Mouse (Mus musculus) G1E (cell line): ENCODE measurements around the gene Dlgap5. TPM values are rescaled to one million over a fixed set of nuclear protein-coding genes. Genes with fewer than 3 reads are reported as not detected.

ENCODE experiments used
- ATAC-seq: 2 replicates; pipeline ENCODE4 v1.8.0; 2016; ENCODE audit warnings: mild to moderate bottlenecking; ENCODE audit not compliant: insufficient number of reproducible peaks, poor library complexity, low FRiP score, severe bottlenecking; ENCODE audit errors: extremely low read depth
- DNase-seq: peaks from one replicate; pipeline ENCODE4 v3.0.0; 2012; ENCODE audit warnings: low spot score
- H3K27me3 ChIP-seq: 2 replicates; pipeline ENCODE4 v1.6.1; 2012; ENCODE audit warnings: mild to moderate bottlenecking, low read length, inconsistent platforms; ENCODE audit not compliant: insufficient read depth
- H3K36me3 ChIP-seq: replicated peaks from 2 replicates; pipeline ENCODE3; 2012; ENCODE audit warnings: mild to moderate bottlenecking, inconsistent platforms
- H3K4me1 ChIP-seq: 2 replicates; pipeline ENCODE4 v1.6.1; 2012; ENCODE audit warnings: low read depth, low read length, inconsistent platforms, mixed read lengths; ENCODE audit not compliant: insufficient read depth
- H3K4me3 ChIP-seq: 2 replicates; pipeline ENCODE4 v1.5.1; 2012; ENCODE audit warnings: low read depth, mild to moderate bottlenecking, inconsistent platforms, low read length, moderate library complexity, mixed read lengths
- H3K9me3 ChIP-seq: replicated peaks from 2 replicates; pipeline ENCODE4 v1.6.1; 2012; ENCODE audit warnings: inconsistent platforms
- CTCF ChIP-seq: IDR thresholded peaks from 2 replicates; pipeline ENCODE4 v1.5.1; 2012; ENCODE audit warnings: low read depth, low read length, inconsistent platforms, mixed read lengths
- GATA1 ChIP-seq: IDR thresholded peaks from 2 replicates; pipeline ENCODE4 v1.6.1; 2012; ENCODE audit warnings: borderline replicate concordance, low read length, inconsistent platforms, mixed read lengths
- GATA2 ChIP-seq: IDR thresholded peaks from 2 replicates; pipeline ENCODE4 v1.6.1; 2012; ENCODE audit warnings: low read depth, low read length, inconsistent platforms, borderline replicate concordance
- POLR2AphosphoS5 ChIP-seq: IDR thresholded peaks from 2 replicates; pipeline ENCODE4 v1.6.1; 2012; ENCODE audit warnings: low read depth, low read length, inconsistent platforms; ENCODE audit not compliant: insufficient replicate concordance
- TAL1 ChIP-seq: conservative IDR thresholded peaks from 2 replicates; pipeline ENCODE4 v1.6.1; 2012; ENCODE audit warnings: low read depth, low read length, inconsistent platforms, mixed read lengths
- polyA plus RNA-seq: library from polyadenylated mRNA; stranded (reverse); fragments of >175 nt; gene quantifications from 2 replicates; pipeline ENCODE4 v1.2.3, GENCODE M21; 2012
- total RNA-seq, 2 experiments: library from RNA; stranded (forward) in 1 of 2; stranded (reverse) in 1 of 2; fragments of 200-1000 nt in 1 of 2; fragments of >200 nt in 1 of 2; fragmentation: Nextera tagmentation in 1 of 2; gene quantifications; 2 replicates each; pipeline ENCODE4 v1.2.3; 2014 to 2017

Gene Dlgap5
- total and polyA plus RNA-seq, 3 experiments = 21.6 to 119 (median 109) TPM

DNA sequence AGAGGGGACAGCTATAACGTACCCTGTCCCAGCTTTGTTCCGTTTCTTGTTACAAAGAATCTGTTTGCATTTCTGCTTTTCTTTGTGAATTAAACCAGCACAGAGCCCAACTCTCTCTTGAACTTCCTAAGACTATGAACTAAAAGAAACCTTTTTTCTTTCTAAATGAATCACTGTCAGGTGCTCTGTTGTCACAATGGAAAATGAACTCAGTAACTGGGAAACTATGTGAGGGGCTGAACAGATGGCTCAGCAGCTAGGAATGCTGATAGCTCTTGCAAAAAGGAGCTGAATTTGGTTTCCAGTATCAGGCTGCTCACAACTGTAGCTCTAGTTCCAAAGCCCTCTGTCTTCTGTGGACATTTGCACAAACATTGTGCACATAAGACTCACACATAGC lies 67.2 kb downstream of the Dlgap5 start:
- Histone ChIP-seq H3K36me3 (no peaks in the 10 kb centered on the region), H3K9me3 (no peaks in the 10 kb centered on the region), H3K4me1 (peaks cover 23% of the 10 kb centered on the region), H3K4me3 (no peak overlapping the region), H3K27me3 (peaks cover 2% of the 10 kb centered on the region; the same call in 1 of the 2 replicates)
- no peak for TF ChIP-seq GATA1
- TF ChIP-seq GATA2 = no peak
- no peak for TF ChIP-seq CTCF
- no peak for TF ChIP-seq TAL1
- no peak for TF ChIP-seq POLR2AphosphoS5
- ATAC-seq (no peak), DNase-seq (no peak)

DNA sequence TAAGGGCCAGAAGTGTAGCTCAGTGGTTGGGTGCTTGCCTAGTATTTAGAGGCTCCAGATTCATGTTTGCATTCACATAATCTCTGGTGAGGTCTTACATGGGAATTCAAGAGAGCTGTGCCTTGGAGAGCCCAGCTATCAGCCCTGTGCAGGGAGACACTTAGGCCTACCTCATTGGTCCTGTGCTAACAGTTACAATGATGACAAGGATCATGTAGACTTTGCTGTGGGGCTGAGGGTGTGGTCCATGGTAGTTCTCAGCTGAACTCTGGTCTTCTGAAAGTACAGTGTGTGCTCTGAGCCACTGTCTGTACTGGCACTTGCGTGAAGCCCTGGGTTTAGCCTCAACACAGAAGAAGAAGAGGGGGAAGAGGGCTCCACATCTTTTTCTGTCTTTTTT lies 71.5 kb downstream of the Dlgap5 start:
- Histone ChIP-seq H3K36me3 (no peaks in the 10 kb centered on the region), H3K4me1 (peaks cover 7% of the 10 kb centered on the region), H3K9me3 (no peaks in the 10 kb centered on the region), H3K4me3 (no peak overlapping the region), H3K27me3 (peaks cover 7% of the 10 kb centered on the region; the same call in 1 of the 2 replicates)
- DNase-seq (no peak), ATAC-seq (no peak)
- no peak for TF ChIP-seq POLR2AphosphoS5

DNA sequence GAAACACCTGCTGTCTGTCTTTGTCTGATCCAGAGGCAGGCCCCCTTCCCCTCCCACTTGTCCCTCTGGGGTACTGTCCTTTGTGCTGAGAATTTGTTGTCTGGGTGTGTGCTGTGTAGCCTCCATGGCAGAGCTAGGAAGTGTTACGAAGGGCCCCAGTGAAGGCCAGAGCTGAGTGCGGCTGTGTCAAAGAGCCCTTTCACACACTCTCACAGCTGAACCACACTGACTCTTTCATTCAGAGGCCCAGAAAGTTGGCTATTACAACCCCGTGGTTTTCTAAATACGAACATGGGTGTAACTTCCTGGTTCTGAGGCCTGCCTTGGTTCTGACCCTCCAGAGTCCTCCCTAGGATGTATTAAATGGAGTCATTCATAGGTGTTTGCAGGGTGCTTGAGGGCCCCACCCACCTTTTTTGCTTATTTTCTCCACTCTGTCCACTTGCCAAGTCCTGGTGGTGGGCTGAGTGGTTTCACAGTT lies 76.4 kb downstream of the Dlgap5 start:
- H3K4me3 ChIP-seq = no peak overlapping the region
- no peaks in the 10 kb centered on the region for H3K36me3 ChIP-seq
- no peak for DNase-seq
- no peaks in the 10 kb centered on the region for H3K9me3 ChIP-seq
- TF ChIP-seq TAL1 (no peak), CTCF (no peak), POLR2AphosphoS5 (no peak), GATA1 (no peak), GATA2 (no peak)
- H3K4me1 ChIP-seq = peaks cover 3% of the 10 kb centered on the region; the same call in 1 of the 2 replicates
- peaks cover 13% of the 10 kb centered on the region; the same call in 1 of the 2 replicates for H3K27me3 ChIP-seq
- no peak for ATAC-seq

DNA sequence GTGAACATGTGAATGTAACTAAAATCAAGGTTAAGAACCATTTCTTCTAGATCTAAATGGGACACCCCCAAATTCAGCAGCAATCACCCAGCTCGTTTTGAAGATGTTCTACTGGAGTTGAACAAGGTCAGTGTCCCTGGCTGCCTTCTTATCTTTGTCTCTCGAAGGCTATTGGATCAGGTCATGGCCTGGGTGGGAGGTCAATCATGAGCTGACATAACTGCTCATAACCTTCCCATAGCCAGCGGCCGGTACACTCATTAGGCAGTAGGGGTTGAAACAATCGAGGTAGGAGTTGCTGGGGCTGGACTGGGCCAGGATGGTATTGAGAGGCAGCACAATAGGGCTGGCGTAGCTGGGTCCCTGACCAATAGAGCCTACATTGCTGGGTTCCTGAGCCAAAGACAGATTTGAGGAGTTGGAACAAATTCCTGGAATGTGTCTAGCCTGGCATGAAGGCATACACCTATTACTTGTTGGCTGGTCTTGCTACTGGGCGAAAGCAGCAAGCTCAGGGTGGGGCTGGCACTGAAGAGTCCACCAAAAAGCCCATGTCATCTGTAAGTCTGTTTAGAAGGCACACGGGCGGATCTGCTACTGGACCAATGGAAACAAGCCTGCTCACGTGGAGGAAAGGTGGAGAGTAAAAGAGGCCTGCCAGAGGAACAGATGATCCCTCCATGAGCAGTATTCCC lies 77.8 kb downstream of the Dlgap5 start:
- H3K4me3 ChIP-seq = no peak overlapping the region
- no peaks in the 10 kb centered on the region for H3K9me3 ChIP-seq
- peaks cover 13% of the 10 kb centered on the region; the same call in 1 of the 2 replicates for H3K27me3 ChIP-seq
- DNase-seq = no peak
- H3K4me1 ChIP-seq = peaks cover 3% of the 10 kb centered on the region; the same call in 1 of the 2 replicates
- H3K36me3 ChIP-seq = no peaks in the 10 kb centered on the region
- TF ChIP-seq GATA2 = no peak
- no peak for TF ChIP-seq POLR2AphosphoS5
- no peak for ATAC-seq

Other genes starting within 250 kb of the Dlgap5 start
- gene Gch1, start 229.0 kb downstream of the Dlgap5 start, total RNA-seq (2014; fragmentation: Nextera tagmentation) = 1.6 and 17.3 TPM in 2 replicates
- gene Gch1, start 229.0 kb downstream of the Dlgap5 start, total RNA-seq (2017) = 0.87 and 1.3 TPM in 2 replicates
- gene Gch1, start 229.0 kb downstream of the Dlgap5 start, polyA plus RNA-seq = 0.27 and 0.43 TPM in 2 replicates
- gene Wdhd1, start 141.6 kb downstream of the Dlgap5 start, total RNA-seq (2014; fragmentation: Nextera tagmentation) = 92.5 and 119 TPM in 2 replicates
- gene Wdhd1, start 141.6 kb downstream of the Dlgap5 start, total RNA-seq (2017) = 109 and 142 TPM in 2 replicates
- gene Wdhd1, start 141.6 kb downstream of the Dlgap5 start, polyA plus RNA-seq = 6.6 and 11.2 TPM in 2 replicates
- 36.6 and 41.9 TPM in 2 replicates for gene Socs4, start 141.5 kb downstream of the Dlgap5 start, total RNA-seq (2014; fragmentation: Nextera tagmentation)
- gene Socs4, start 141.5 kb downstream of the Dlgap5 start, total RNA-seq (2017) = 28.9 and 38.9 TPM in 2 replicates
- gene Socs4, start 141.5 kb downstream of the Dlgap5 start, polyA plus RNA-seq = 3.3 and 3.5 TPM in 2 replicates
- 134 and 139 TPM in 2 replicates for gene Mapk1ip1l, start 120.1 kb downstream of the Dlgap5 start, total RNA-seq (2014; fragmentation: Nextera tagmentation)
- 48.2 and 58.6 TPM in 2 replicates for gene Mapk1ip1l, start 120.1 kb downstream of the Dlgap5 start, total RNA-seq (2017)
- 75.5 and 189 TPM in 2 replicates for gene Mapk1ip1l, start 120.1 kb downstream of the Dlgap5 start, polyA plus RNA-seq
- gene Lgals3, start 50.7 kb downstream of the Dlgap5 start, total RNA-seq (2014; fragmentation: Nextera tagmentation) = 1.4 TPM in 1 of 2 replicates, not detected in the other
- gene Lgals3, start 50.7 kb downstream of the Dlgap5 start, total RNA-seq (2017) = 1.7 and 3.0 TPM in 2 replicates
- 2.5 and 3.9 TPM in 2 replicates for gene Lgals3, start 50.7 kb downstream of the Dlgap5 start, polyA plus RNA-seq
- 20.6 and 24.2 TPM in 2 replicates for gene Fbxo34, start 32.0 kb upstream of the Dlgap5 start, total RNA-seq (2014; fragmentation: Nextera tagmentation)
- gene Fbxo34, start 32.0 kb upstream of the Dlgap5 start, total RNA-seq (2017) = 27.5 and 27.6 TPM in 2 replicates
- 17.9 and 20.7 TPM in 2 replicates for gene Fbxo34, start 32.0 kb upstream of the Dlgap5 start, polyA plus RNA-seq
- 8.1 and 10.9 TPM in 2 replicates for gene Atg14, start 152.2 kb upstream of the Dlgap5 start, total RNA-seq (2014; fragmentation: Nextera tagmentation)
- gene Atg14, start 152.2 kb upstream of the Dlgap5 start, total RNA-seq (2017) = 8.7 and 8.9 TPM in 2 replicates
- 1.8 and 2.3 TPM in 2 replicates for gene Atg14, start 152.2 kb upstream of the Dlgap5 start, polyA plus RNA-seq
- gene Ktn1, start 230.0 kb upstream of the Dlgap5 start, total RNA-seq (2014; fragmentation: Nextera tagmentation) = 471 and 478 TPM in 2 replicates
- gene Ktn1, start 230.0 kb upstream of the Dlgap5 start, total RNA-seq (2017) = 153 and 206 TPM in 2 replicates
- gene Ktn1, start 230.0 kb upstream of the Dlgap5 start, polyA plus RNA-seq = 10.4 and 18.6 TPM in 2 replicates